Mouse (Mus musculus): ENCODE measurements around the gene Rplp2.

Gene Rplp2

DNA sequence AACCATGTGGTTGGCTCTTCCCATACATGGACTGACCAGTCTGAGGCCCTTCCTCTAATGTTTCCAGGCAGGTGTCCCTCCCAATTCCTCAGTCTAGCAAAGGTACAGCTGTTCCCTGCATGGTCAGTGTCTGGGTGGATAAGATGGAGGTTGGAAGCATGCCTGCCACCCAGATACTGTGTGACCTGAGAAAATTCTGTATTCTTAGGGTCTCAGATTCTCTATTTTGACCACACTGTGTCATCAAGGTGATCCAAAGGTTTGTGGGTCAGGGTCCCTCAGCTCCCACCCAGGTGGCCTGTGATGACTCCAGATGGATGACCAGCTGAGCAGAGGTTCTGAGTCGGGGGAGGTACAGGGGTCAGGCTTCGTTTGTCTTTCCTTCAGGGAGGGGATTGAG, 38.0 kb downstream of the Rplp2 start:
- no peak for DNase-seq

DNA sequence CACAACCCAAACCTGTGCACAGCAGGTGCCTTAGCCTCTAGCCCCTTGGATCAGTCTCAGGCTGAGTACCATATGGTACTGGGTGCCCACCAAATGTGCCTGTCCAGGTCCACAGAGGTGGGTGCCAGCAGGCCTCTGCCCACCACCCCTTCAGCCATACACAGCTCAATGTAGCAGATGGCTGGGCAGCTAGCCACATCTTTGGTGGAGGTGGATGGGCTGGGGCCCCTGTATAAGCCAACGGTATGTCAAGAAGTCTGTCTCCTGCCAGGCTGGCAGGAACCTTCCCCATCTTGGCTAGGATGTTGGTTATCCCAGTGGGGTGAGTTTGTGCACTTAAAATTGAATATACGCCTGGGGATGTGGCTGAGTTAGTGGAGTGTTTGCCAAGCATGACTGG, 38.4 kb downstream of the Rplp2 start:
- DNase-seq, result no peak

DNA sequence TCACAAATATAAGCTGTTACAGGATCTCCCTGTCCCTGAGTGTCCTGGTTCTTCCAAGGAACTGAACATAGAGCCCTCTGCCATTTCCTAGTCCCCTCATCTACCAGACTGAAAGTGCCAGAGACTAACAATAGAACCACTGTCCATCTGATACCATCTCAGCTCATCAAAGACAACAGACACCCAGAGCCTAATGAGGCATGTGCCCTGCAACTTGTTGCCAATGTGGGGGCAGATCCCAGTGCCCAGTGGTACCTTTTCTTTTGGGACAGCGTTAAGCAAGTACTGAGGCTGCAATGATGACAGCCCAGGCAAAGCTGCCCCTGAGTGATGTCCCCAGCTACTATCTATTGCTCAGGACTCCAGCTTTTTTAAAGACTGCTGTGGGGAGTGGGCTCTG, 39.1 kb downstream of the Rplp2 start:
- DNase-seq, result no peak

- DNase-seq, result no peak
These were observed 40.0 kb downstream of the Rplp2 start for GRCm38 (mm10) chr7:141487141-141487540.

DNA sequence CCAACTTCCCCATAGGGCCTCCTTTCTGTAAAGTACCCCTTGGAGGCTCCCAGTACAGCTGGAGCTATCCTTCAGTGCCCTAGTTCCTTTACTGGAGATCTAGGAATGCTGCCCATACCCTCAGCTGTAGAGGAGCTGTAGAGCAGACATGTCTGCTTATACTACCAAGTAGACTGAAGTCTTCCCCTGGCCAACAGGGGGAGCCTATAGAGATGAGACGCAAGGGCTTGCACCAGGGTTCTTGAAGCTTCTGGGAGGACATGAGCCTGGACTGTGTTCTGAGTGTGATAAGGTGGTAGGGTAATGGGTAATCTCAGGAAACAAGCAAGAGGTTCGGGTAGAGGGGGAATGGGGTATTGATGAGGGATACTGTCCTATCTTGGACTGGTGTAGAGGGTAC, 44.0 kb downstream of the Rplp2 start:
- DNase-seq, result peak; percentile 43

DNA sequence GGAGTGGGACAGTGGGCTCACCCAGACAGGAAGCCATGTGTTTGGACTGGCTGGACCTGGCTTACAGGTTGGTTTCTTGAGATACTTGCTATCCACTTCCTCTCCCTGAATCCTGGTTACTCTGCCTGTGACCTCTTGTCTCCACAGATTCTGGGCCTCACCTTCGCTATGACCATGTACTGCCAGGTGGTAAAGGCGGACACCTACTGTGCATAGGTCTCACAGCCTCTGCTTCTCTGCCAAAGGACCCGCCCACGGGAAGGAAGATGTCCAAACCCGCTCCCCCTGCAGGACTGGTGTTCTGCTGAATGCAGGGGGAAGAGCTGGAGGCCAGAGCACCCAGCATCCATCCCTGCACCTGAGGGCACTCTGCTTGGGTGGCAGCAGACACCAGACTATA, 45.6 kb downstream of the Rplp2 start:
- DNase-seq, result no peak

DNA sequence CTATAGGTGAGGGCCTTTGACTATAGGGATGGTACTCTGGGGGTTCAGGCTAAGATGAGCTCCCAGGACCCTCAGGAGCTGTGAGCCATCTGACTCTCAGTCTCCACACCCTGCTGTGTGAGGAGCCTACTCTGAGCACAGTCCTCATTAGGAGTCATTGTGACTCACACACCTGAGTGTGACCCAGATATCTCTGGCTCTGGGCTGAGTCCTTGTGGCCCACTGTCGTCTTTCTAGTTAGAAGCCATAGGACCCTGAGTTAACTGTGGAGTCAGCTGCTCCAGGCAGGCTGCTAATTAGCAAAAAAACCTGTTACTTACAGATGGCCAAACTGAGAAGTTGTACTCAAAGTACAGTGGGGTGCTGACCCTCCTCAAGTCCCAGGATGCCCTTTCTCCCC, 46.6 kb downstream of the Rplp2 start:
- DNase-seq, result no peak

DNA sequence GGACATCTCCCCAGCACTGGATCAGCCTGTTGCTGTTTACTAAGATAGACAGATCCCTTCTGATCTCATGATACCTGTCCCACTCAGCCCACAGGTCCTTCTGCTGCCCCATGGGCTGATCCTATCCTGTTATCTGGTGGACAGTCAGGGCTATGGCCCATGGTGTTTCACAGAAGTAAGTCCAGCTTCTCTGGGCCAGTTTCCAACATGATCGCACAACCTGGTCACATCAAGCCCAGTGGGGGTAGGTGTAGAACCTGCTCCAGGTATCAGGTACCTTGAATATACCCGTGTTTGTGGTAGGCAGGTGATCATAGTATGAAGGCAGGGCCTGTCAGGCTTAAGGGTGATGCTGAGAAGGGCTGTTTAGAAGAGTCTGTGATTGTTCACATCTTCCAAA, 48.2 kb downstream of the Rplp2 start:
- DNase-seq, result no peak

DNA sequence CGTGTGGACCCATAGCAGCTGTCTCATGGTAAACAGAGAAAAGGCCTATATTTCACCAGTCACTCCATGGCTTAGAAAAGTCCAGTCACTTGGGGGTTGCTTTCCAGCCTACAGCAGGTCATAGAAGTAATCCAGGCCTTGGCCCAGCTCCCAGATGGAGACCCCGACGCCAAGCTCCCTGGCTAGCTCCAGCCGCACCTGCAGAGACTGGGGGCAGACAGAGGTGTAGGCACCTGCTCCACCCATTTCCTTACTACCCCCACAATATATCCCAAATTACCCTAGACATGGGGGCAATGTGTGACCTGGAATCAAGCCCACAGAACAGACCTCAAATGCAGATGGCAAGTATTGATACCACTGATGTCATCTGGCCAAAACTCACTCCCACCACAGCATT, 48.8 kb downstream of the Rplp2 start:
- DNase-seq, result no peak

DNA sequence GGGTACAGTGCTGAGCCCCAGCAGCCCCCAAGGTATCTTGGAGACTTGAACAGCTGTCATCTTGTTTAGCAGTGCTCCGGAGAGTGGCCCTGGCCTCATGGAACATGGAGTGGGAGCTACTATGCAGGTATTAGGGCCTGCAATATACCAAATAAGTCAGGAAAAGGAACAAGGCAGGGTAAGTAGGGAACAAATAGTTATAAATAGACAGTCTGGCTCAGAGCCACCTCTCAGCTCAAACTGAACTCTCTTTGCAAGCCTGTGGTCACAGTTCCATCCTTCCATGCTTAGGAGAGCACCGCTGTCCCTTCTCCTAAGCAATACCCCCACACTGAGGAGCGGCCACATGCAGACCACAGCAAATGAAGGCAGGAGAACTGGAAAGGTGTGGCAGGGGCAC, 50.4 kb downstream of the Rplp2 start:
- DNase-seq, result no peak
